Mouse (Mus musculus): ENCODE data around the gene Dcaf5. TPM values are rescaled to one million over a fixed set of nuclear protein-coding genes. Genes with fewer than 3 reads are reported as not detected.
"Not testable (repeated sequence)": the region's sequence is repeated elsewhere in the genome, so short reads cannot be mapped to it uniquely, and the experiment has no call there.

Dcaf5 gene
- total RNA-seq (2017): 19.0 and 19.2 TPM in 2 replicates

GRCm38 (mm10) chr12:80436336-80436976, at the start of gene Dcaf5:
TSS of gene Dcaf5 (minus strand) at chr12:80436601.
- peak; percentile 71 for ATAC-seq (replicated peaks; ENCODE audit: low read depth, poor library complexity, severe bottlenecking)

DNA sequence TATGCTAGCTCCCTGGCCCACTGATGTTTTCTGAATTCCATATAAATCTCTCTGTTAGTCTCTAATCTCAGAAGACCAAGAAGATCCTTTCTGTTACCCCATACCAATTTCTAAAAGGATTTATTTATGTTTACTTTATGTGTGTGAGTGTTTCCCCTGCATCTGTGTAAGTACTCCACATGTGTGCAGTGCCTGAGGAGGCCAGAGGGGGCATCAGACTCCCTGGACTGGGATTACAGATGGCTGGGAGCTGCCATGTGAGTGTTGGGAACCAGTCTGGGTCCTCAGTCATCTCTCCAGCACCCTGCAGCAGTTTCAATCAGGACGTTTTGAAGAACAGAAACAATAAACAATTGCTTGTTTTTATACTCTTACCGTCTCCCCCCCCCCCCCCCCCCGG, 47.0 kb upstream of the Dcaf5 start:
- ATAC-seq (replicated peaks; ENCODE audit: low read depth, poor library complexity, severe bottlenecking): no peak

DNA sequence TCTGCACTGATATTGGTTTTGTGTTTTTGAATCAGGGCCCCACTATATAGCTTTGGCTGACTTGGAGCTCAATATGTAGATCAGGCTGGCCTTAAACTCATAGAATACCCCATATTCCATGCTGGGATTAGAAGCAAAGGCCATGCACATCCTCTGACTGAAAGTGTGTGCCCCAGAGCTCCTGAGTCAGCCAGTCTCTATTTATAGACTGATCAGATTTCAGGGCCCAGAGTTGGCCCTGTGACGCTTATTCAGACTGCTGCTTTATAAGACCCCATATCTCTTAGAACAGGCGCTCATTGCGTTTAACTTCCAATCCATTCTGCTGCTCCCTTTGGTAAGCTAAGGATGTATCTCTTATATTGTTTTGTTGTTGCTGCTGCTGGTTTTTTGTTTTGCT, 43.6 kb upstream of the Dcaf5 start:
- no peak for ATAC-seq (replicated peaks; ENCODE audit: low read depth, poor library complexity, severe bottlenecking)

- 0 out of 2 replicates have a peak, but pooled peaks have one; percentile 36 for ATAC-seq (replicated peaks; ENCODE audit: low read depth, poor library complexity, severe bottlenecking)
Measured at GRCm38 (mm10) chr12:80473731-80474130, 37.3 kb upstream of the Dcaf5 start.

DNA sequence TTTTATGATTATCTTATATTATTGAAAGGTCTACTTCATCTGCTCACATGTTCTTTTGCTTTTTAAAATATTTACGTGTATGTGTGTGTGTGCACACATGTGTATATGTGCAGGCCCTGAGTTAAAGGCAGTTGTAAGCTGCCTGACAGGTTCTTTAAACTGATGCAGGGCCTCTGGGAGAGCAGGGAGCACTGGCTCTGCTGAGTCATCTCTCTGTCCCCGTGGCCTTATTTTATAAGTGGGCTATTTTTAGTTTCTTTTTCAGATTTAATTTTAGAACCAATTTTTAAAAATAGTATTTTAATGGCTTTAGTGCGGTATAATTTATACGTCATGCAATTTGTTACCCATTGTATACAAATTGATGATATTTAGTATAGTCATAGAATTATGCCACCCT, 35.5 kb upstream of the Dcaf5 start:
- no peak for ATAC-seq (replicated peaks; ENCODE audit: low read depth, poor library complexity, severe bottlenecking)

- no peak for ATAC-seq (replicated peaks; ENCODE audit: low read depth, poor library complexity, severe bottlenecking)
Measured at GRCm38 (mm10) chr12:80470206-80470605, 33.8 kb upstream of the Dcaf5 start.

DNA sequence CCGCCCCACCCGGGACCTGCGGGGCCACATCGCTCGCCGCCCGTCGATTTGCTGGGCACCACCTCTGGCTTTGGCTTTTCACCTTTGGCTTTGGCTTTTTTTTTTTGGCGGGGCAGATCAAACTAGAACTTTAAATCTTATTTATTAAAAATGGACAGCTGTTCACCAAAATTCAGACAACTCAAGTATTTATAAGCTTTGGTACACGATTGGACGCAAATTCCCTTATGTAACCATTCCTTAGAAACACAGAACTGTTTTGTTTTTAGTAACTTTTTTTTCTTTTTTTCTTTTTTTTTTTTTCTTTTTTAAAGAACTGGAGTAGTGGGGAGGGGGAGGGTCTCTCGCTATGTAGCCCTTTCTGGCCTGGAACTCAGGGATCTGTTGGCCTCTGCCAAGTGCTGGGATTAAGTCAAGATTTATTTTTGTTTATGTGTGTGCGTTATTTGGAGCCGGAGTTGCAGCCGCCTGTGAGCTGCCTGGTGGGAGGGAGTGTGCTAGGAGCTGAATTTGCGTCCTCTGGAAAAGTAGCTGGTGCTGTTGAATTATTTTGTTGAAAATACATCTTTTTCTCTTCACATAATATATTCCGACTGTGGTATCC, 27.4 kb upstream of the Dcaf5 start:
- no peak for ATAC-seq (replicated peaks; ENCODE audit: low read depth, poor library complexity, severe bottlenecking)

- ATAC-seq (replicated peaks; ENCODE audit: low read depth, poor library complexity, severe bottlenecking): peak; percentile 95
Measured at GRCm38 (mm10) chr12:80462942-80463651, 26.7 kb upstream of the Dcaf5 start, which contains the start of gene Exd2. TSS of gene Exd2 (plus strand) at chr12:80463095.

GRCm38 (mm10) chr12:80462292-80462896, 26.0 kb upstream of the Dcaf5 start:
- ATAC-seq (replicated peaks; ENCODE audit: low read depth, poor library complexity, severe bottlenecking): not testable (repeated sequence)

- ATAC-seq (replicated peaks; ENCODE audit: low read depth, poor library complexity, severe bottlenecking): no peak
Measured at GRCm38 (mm10) chr12:80458033-80458432, 21.6 kb upstream of the Dcaf5 start.

- no peak for ATAC-seq (replicated peaks; ENCODE audit: low read depth, poor library complexity, severe bottlenecking)
Measured at GRCm38 (mm10) chr12:80453506-80453905, 17.1 kb upstream of the Dcaf5 start.

GRCm38 (mm10) chr12:80444525-80445109, 8.2 kb upstream of the Dcaf5 start:
- no peak for ATAC-seq (replicated peaks; ENCODE audit: low read depth, poor library complexity, severe bottlenecking)

GRCm38 (mm10) chr12:80440957-80441356, 4.6 kb upstream of the Dcaf5 start:
- peak; percentile 60 for ATAC-seq (replicated peaks; ENCODE audit: low read depth, poor library complexity, severe bottlenecking)

- no peak for ATAC-seq (replicated peaks; ENCODE audit: low read depth, poor library complexity, severe bottlenecking)
Measured at GRCm38 (mm10) chr12:80437051-80437675, 762 bp upstream of the Dcaf5 start.

- ATAC-seq (replicated peaks; ENCODE audit: low read depth, poor library complexity, severe bottlenecking): no peak
Measured at GRCm38 (mm10) chr12:80435887-80436286, 514 bp downstream of the Dcaf5 start.

DNA sequence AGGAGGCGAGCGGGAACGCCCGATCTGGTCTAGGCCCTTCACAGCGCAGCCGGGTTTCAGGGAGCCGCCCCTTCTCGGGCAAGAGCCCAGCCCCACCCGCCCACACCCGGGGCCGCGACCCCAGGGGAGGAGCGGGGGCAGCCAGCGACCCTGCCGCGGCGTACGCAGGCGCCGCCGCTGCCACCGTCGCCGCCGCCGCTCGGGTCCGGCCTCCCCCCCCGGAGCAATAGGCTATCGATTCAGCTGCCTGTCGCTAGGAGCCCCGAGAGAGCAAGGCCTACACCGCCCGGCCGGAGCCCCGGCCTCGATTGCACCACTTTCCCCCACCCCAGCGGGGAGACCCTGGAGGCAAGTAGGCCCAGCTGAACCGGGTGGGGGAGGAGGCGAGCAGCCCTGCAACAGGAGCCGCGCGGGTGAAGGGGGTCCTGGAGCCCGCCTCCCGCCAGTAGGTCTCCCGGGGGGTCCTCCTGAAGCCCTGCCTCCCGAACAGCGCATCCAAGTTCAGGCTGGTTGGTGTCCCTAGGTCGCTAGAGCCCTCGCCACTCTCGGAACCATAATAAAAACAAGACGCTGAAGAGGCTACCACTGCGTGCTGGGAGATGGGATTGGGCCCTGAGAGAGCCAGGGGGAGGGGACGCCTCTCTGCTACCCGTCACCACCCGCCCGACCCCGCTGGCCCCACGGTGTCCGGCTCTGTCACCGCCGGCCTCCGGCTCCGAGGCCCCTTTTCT, 1.3 kb downstream of the Dcaf5 start:
- ATAC-seq (replicated peaks; ENCODE audit: low read depth, poor library complexity, severe bottlenecking): peak; percentile 58

DNA sequence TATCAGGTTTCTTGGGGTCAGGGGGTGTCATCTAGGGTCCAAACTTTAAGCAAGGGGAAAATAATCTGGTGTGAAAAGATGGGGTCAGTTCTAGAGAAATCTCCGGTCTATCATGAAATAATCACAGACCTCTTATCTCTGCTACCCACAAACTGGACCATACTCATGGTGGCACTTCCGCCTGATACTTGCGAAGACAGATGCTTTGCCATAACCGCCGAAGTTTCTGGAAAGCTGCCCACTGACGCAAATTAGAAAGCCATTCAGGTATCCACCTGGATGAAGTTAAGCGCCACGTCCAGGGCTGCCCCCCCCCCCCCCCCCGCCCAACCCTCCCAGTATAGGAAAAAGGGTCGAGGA, 1.8 kb downstream of the Dcaf5 start:
- no peak for ATAC-seq (replicated peaks; ENCODE audit: low read depth, poor library complexity, severe bottlenecking)

DNA sequence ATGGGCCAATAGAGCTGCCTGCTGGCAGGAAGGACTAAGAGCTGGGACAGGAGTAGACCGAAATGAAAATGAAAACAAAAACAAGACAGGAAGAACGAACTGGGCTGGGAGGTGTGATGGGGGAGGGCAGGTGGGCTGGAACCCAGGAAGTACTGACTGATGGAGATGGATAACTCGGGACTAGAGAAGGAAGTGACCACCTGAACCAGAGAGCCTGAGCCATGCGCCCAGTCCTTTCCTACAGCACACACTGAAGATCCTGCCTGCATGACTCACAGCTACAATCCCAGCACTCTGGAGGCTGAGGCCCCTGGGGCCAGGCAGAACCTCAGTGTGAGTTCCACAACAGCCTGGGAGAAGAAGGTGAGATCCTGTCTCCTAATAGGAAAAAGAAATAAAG, 3.1 kb downstream of the Dcaf5 start:
- ATAC-seq (replicated peaks; ENCODE audit: low read depth, poor library complexity, severe bottlenecking): no peak

- ATAC-seq (replicated peaks; ENCODE audit: low read depth, poor library complexity, severe bottlenecking): no peak
Measured at GRCm38 (mm10) chr12:80427683-80428082, 8.7 kb downstream of the Dcaf5 start.

Measured in common myeloid progenitor, adult 5-6 weeks (primary cell).